Mouse (Mus musculus) layer of hippocampus, postnatal 10 days (tissue): ENCODE measurements around the gene AC109138.7. TPM values are rescaled to one million over a fixed set of nuclear protein-coding genes. Genes with fewer than 3 reads are reported as not detected.
A peak's percentile ranks its signal among the peaks of the same experiment; 100 is the strongest.

ENCODE experiments used
- DNase-seq, 2 experiments: peaks; one replicate each; pipeline ENCODE4 v3.0.0; 2021; ENCODE audit warnings: low spot score in 2 of 2
- total RNA-seq, 2 experiments: library from RNA; stranded (reverse); gene quantifications; 2 replicates each; pipeline ENCODE4 v1.2.3; 2021

The AC109138.7 gene
- total RNA-seq, 2 experiments from 2014 or later: not detected

- no peak for DNase-seq
Observed at GRCm38 (mm10) chr19:4216041-4216685, 2.0 kb downstream of the AC109138.7 start.

DNA sequence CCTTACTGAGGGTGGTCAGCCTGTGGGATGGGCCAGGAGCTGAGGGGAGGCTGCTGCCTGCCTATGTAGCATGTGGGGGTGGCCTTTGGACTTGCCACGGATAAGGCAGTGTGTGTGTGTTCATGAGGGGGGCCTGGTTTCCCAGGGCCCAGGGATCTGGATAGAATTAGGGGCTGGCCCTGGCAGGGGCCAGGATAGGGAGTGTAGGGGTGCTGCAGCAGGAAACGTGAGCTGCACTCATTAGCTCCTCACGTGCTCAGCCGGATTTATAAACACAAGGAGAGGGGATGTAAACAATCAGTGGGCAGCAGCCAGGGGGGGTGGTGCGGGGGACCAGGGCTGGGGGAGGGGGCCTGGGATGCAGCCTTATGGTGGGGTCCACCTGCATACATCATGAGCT, 3.0 kb downstream of the AC109138.7 start:
- no peak for DNase-seq

GRCm38 (mm10) chr19:4217855-4218254, 3.7 kb downstream of the AC109138.7 start:
- no peak for DNase-seq

DNA sequence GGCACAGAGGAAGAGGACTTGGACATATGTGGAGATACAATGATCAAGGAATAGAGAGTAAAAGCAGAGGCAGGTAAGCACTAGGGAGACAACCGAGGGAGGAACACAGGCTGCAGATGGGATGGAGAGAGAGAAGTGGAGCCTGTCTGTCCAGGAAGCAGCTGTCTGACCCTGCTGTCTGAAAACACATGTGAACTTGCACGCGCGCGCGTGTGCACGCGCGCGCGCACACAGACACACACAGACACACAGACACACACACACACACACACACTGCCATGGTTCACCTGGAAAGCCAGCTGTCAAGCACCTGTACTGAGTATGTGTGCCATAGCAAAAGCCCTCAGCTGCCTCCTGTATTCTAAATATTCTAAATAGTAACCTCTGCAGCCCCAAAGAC, 4.1 kb downstream of the AC109138.7 start:
- DNase-seq: no peak

- DNase-seq: no peak
Observed at GRCm38 (mm10) chr19:4218784-4219183, 4.6 kb downstream of the AC109138.7 start.

GRCm38 (mm10) chr19:4219943-4220342, 5.8 kb downstream of the AC109138.7 start:
- no peak for DNase-seq

DNA sequence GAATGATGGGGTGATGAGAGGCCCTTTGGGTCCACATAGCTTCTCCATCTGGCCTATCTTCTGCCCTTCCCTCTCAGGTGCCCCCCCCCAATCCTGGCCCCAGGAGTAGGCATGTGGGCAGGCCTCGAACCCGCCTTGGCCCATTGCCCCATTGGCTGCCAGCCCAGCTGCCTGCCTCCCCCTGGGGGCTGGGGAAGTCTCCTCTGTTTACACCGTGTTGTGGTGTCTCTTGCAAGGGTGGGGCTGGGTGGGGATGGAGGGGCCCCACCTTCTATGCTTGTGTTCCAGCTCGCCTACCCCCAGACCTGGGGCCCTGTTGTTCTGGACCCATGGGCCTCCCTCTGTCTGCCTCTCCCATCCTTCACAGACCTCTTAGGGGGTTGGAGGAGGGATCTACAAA, 6.3 kb downstream of the AC109138.7 start:
- no peak for DNase-seq

DNA sequence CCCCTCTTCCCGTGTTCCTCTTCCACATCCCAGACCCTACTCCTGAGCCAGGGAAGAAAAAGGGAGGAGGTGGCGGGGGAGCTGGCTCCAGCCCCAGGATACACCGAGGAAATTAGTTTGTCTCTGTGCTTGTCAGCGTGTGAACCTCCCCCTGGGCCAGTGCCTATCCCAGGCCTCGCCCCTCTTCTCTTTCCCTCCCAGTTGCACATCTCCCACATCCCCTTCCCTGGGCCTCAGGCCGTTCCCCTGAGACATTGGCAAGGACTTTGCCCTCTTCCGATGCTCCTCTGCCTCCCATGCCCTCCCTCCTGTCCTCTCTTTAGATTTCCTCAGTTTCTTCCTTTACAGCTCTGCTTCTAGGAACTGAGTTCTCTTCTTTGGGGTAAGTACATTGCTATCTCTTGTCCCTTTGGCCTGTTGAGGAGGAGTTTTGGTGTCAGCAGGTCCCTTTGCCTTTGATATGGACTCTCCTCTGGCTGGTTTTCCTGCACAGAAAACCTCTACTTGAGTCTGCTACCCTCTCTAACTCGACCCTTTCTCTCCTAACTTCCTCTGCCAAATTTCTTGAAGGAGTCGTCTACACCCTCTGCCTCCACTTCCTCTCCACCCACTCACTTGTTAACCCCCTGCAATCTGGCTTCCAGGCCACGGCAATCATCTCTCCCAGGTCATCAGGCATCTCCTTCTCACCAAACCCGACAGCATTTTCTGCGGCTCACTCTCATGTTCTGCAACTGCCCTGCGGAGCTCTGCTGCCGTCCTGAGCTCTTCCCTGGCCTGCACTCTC, 7.0 kb downstream of the AC109138.7 start:
- DNase-seq: no peak

GRCm38 (mm10) chr19:4222165-4222564, 8.0 kb downstream of the AC109138.7 start:
- no peak for DNase-seq

- no peak for DNase-seq
Observed at GRCm38 (mm10) chr19:4226779-4227178, 12.6 kb downstream of the AC109138.7 start.

DNA sequence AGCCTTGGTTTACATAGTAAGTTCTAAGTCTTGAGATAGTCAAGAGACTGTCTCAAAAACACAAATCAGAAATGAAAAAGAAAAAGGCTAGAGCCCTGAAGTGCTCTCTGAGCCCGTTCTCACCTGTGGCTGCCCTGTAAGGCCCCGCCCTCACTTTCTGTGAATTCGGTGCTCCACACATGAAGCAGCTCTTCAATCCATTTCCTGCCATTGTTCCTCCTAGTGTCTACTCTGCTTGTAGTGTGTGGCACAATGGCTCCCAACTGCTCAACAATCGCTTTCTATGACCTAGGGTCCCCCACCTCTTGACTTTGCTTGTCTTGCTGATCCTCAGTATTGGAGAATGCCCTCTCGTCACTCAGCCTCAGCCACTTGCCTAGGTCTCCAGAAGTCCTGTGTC, 13.3 kb downstream of the AC109138.7 start:
- DNase-seq: no peak

DNA sequence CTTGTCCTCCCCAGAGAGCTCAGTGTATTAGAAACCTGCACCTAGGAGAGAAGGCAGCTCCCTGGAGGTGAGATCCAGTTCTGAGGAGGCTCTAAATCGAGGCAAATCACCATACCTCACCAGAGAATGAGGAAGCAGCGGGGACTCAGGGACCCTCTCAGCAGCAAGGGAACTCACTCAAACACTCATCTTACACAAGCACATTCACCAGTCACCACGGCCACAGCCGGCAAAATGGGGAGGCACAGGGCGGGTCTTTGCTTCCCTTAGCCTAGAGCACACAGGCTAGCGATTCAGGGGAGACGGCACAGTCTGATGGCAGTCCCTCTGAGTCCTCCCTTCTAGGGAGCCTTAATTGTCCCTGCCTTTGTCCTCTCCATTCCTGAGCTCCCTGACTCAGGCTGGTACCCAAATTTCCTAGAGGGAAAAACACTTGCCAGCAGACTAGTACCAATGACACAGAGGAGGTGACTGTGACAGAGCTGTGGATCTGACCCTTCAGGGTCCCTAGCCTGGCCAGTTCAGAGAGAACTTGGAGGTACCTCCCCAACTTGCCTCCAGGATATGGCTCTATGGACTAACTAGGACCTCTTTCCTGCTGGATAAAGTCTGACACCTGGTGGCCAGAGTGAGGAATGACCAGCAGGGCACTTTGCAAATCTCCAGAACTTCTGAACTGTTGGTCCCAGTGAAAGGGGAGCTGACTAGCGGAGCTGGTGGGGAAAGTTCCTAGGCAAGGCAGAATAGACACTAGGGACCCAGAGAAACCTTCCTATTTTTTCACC, 13.9 kb downstream of the AC109138.7 start:
- peak; percentile 79 for DNase-seq

DNA sequence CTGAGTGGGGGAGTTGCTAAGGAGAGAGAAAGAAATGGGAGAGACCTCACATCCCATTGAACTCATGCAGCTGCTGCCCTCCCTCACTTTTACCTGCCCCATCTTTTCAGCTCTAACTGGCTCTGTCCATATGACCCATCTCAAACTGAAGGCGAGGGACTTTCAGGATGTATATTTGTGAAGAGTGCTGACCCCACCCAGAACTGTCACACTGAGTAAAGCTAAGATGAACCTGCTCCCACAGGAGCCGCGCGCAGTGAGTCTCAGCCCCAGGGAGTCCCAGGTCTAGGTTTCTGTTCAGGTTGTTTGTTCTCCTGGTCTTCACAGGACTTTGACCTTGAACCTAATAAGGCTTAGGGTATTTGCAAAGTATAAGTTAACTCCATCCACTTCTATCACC, 14.7 kb downstream of the AC109138.7 start:
- no peak for DNase-seq

- no peak for DNase-seq
Observed at GRCm38 (mm10) chr19:4229451-4230076, 15.4 kb downstream of the AC109138.7 start.

DNA sequence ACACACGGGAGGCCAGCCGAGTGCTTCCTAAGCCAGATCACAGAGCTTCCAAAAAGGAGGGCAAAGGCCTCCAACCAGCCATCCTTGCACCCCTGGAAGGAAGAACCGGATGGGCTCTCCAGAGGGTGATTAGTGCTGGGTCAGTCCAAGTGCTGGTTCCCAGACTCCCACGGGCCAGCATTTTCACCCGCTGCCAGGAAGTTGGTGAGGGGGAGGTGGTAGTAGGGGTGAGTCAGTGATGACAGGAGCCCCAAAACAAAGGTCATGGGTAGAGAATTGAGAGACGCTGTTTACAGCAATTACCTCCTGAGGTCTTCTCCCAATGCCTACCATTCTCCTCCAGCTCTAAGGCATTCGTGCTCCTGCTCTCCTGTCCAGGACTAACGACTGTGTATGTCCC, 16.3 kb downstream of the AC109138.7 start:
- DNase-seq: no peak

- DNase-seq: peak; percentile 95 to 96
Observed at GRCm38 (mm10) chr19:4231253-4232185, 17.4 kb downstream of the AC109138.7 start, which contains the start of gene Pold4. TSS of gene Pold4 (plus strand) at chr19:4231899.

DNA sequence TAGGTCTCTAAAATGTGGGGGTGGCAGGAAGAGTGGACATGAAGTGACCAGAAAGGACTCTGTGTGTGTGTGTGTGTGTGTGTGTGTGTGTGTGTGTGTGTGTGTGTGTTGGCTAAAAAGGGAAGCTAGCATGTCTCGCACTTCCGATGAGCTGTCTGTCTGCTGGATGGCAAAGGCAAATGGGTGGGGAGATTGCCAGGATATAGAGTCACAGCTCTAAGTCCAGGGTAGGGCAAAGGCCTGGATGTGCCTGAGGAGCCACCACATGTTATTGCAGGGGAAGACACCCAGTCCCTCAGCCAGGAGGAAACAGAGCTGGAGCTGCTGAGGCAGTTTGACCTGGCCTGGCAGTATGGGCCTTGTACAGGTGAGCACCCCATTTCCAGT, 18.0 kb downstream of the AC109138.7 start:
- peak in 1 of 2 experiments; percentile 28 for DNase-seq

DNA sequence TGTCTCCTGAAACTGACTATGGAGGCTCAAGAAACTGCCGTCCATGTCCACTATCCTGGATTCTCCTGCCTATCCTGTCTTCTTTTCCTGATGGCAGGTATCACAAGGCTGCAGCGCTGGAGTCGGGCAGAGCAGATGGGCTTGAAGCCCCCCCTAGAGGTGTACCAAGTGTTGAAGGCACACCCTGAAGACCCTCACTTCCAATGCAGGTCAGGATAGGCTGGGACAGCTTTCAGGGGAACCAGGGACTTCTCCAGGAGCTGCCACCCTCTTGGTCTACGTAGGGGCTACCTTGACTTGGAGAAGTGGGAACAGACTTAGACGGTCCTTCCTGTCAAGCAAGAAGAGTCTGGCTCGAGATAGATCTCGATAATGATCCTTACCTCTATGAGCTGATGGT, 18.5 kb downstream of the AC109138.7 start:
- no peak for DNase-seq

GRCm38 (mm10) chr19:4234548-4234947, 20.4 kb downstream of the AC109138.7 start:
- DNase-seq: no peak

GRCm38 (mm10) chr19:4240247-4240668, 26.1 kb downstream of the AC109138.7 start:
- no peak for DNase-seq
